Mouse (Mus musculus) brown adipose tissue, adult 24 weeks (tissue): ENCODE measurements around the gene Plk5. TPM values are rescaled to one million over a fixed set of nuclear protein-coding genes. Genes with fewer than 3 reads are reported as not detected.
A peak's percentile ranks its signal among the peaks of the same experiment; 100 is the strongest.

ENCODE experiments used
- H3K27ac ChIP-seq: fragments of 200-500 bp; replicated peaks from 2 replicates; pipeline ENCODE4 v1.5.1; 2012; ENCODE audit warnings: low read depth, mild to moderate bottlenecking, low read length
- H3K4me1 ChIP-seq: fragments of 200-500 bp; 2 replicates; pipeline ENCODE4 v1.6.1; 2012; ENCODE audit warnings: low read length, mixed read lengths; ENCODE audit not compliant: control insufficient read depth, insufficient read depth, insufficient read length
- H3K4me3 ChIP-seq: fragments of 200-500 bp; 2 replicates; pipeline ENCODE4 v1.5.1; 2012; ENCODE audit warnings: low read depth, mild to moderate bottlenecking, low read length, moderate library complexity; ENCODE audit not compliant: insufficient read depth
- polyA plus RNA-seq: library from polyadenylated mRNA; stranded (reverse); fragments of >200 nt; gene quantifications from 2 replicates; pipeline ENCODE4 v1.2.4, GENCODE M21; 2012; ENCODE audit not compliant: missing spikeins, insufficient read depth, insufficient read length

Plk5 gene
- polyA plus RNA-seq, 1 experiment = not detected

GRCm38 (mm10) chr10:80385811-80386734, 29.8 kb downstream of the Plk5 start:
- Histone ChIP-seq H3K4me1 (peaks cover 19% of the 10 kb centered on the region), H3K27ac (no peak overlapping the region), H3K4me3 (peak overlapping the region; percentile 75)

- H3K4me1 ChIP-seq = peaks cover 19% of the 10 kb centered on the region
- no peak overlapping the region for H3K27ac ChIP-seq
- peak overlapping the region; percentile 75 for H3K4me3 ChIP-seq
Observed at GRCm38 (mm10) chr10:80386735-80387471, 30.6 kb downstream of the Plk5 start.

GRCm38 (mm10) chr10:80387522-80387959, 31.3 kb downstream of the Plk5 start, which contains the start of gene Mex3d:
TSS of gene Mex3d (minus strand) at chr10:80387659.
- H3K27ac ChIP-seq = peak within 1 kb of the TSS; percentile 12; the same call in 1 of the 2 replicates
- H3K4me3 ChIP-seq = peak within 1 kb of the TSS; percentile 75
- H3K4me1 ChIP-seq = peaks cover 19% of the 10 kb centered on the region

- Histone ChIP-seq H3K4me3 (no peak overlapping the region), H3K4me1 (peaks cover 19% of the 10 kb centered on the region), H3K27ac (no peak overlapping the region)
Observed at GRCm38 (mm10) chr10:80388731-80389130, 32.5 kb downstream of the Plk5 start.

- Histone ChIP-seq H3K4me3 (no peak overlapping the region), H3K27ac (no peak overlapping the region), H3K4me1 (peaks cover 18% of the 10 kb centered on the region)
Observed at GRCm38 (mm10) chr10:80389185-80389708, 33.0 kb downstream of the Plk5 start.

GRCm38 (mm10) chr10:80390697-80391096, 34.4 kb downstream of the Plk5 start:
- H3K4me1 ChIP-seq = peaks cover 7% of the 10 kb centered on the region; the same call in 1 of the 2 replicates
- H3K4me3 ChIP-seq = no peak overlapping the region
- no peak overlapping the region for H3K27ac ChIP-seq

- Histone ChIP-seq H3K27ac (no peak overlapping the region), H3K4me1 (peaks cover 5% of the 10 kb centered on the region; the same call in 1 of the 2 replicates), H3K4me3 (no peak overlapping the region)
Observed at GRCm38 (mm10) chr10:80392687-80393086, 36.4 kb downstream of the Plk5 start.

GRCm38 (mm10) chr10:80395025-80395627, 38.9 kb downstream of the Plk5 start:
- H3K4me1 ChIP-seq = peaks cover 9% of the 10 kb centered on the region; the same call in 1 of the 2 replicates
- H3K27ac ChIP-seq = no peak overlapping the region
- no peak overlapping the region for H3K4me3 ChIP-seq

GRCm38 (mm10) chr10:80396822-80397523, 40.7 kb downstream of the Plk5 start:
- Histone ChIP-seq H3K4me3 (no peak overlapping the region), H3K27ac (no peak overlapping the region), H3K4me1 (peaks cover 11% of the 10 kb centered on the region; the same call in 1 of the 2 replicates)

- H3K4me1 ChIP-seq = peaks cover 11% of the 10 kb centered on the region; the same call in 1 of the 2 replicates
- no peak overlapping the region for H3K4me3 ChIP-seq
- H3K27ac ChIP-seq = no peak overlapping the region
Observed at GRCm38 (mm10) chr10:80397524-80398173, 41.4 kb downstream of the Plk5 start.

- Histone ChIP-seq H3K27ac (no peak overlapping the region; the same call in 1 of the 2 replicates), H3K4me3 (peak overlapping the region; percentile 55), H3K4me1 (peaks cover 11% of the 10 kb centered on the region; the same call in 1 of the 2 replicates)
Observed at GRCm38 (mm10) chr10:80398174-80398535, 41.9 kb downstream of the Plk5 start.

GRCm38 (mm10) chr10:80398719-80399190, 42.5 kb downstream of the Plk5 start:
- peaks cover 11% of the 10 kb centered on the region; the same call in 1 of the 2 replicates for H3K4me1 ChIP-seq
- H3K4me3 ChIP-seq = peak overlapping the region; percentile 86
- H3K27ac ChIP-seq = peak overlapping the region; percentile 94

- peak within 1 kb of the TSS; percentile 86 for H3K4me3 ChIP-seq
- peak within 1 kb of the TSS; percentile 94 for H3K27ac ChIP-seq
- H3K4me1 ChIP-seq = peaks cover 11% of the 10 kb centered on the region; the same call in 1 of the 2 replicates
Observed at GRCm38 (mm10) chr10:80399191-80399972, 43.1 kb downstream of the Plk5 start, which contains the start of gene Mbd3. TSS of gene Mbd3 (minus strand) at chr10:80399550.
